Mouse (Mus musculus) frontal cortex, postnatal 36 days (tissue): ENCODE results near the gene Copg2.

Experiments used
- DNase-seq, 2 experiments: peaks; one replicate each; pipeline ENCODE4 v3.0.0; 2022; ENCODE audit warnings: low spot score in 2 of 2

Copg2 gene

DNA sequence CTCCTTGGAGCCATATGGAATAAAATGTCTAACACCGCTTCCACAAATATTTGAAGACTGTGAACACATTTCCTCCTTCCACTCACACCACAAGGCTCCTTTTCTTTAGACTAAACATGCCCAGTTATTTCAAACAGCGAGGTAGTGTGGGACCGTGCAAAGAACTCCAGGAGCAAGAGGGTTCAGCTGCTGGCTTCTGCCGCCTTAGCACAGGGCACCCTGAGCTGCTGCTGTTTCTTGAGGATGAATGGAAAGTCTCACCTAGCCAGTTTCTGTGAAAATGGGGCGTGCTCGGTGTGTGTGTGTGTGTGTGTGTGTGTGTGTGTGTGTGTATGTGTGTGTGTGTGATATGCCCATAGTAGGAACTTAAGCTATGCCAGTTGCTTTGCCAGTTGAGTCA is 162.1 kb downstream of the Copg2 start:
- no peak for DNase-seq

DNA sequence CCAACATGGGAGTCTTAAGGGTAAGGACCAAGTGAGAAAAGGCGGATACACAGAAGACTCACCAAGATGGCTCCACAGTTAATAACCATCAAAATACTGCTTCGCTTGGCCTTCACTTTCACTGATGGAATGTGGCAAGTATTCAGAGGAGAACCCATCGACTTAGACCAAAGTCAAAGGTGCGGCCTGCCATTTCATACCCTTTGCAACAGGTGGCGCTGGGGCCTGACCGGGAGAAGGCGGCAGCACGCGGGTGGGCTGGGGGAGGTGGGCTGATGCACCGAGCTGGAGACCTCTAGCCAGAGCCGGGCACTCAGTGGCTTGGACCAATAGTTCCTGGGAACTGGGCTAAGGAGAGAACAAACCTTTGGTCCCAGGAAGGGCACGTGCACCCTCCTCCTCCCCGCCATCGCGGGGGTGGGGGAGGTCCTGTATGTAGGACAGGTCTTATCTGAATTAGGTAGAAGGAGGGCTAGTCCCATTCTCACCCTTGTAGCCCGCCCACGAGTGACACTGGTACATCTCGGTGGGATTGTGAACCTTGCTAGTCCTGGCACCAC is 163.9 kb downstream of the Copg2 start:
- no peak for DNase-seq

DNA sequence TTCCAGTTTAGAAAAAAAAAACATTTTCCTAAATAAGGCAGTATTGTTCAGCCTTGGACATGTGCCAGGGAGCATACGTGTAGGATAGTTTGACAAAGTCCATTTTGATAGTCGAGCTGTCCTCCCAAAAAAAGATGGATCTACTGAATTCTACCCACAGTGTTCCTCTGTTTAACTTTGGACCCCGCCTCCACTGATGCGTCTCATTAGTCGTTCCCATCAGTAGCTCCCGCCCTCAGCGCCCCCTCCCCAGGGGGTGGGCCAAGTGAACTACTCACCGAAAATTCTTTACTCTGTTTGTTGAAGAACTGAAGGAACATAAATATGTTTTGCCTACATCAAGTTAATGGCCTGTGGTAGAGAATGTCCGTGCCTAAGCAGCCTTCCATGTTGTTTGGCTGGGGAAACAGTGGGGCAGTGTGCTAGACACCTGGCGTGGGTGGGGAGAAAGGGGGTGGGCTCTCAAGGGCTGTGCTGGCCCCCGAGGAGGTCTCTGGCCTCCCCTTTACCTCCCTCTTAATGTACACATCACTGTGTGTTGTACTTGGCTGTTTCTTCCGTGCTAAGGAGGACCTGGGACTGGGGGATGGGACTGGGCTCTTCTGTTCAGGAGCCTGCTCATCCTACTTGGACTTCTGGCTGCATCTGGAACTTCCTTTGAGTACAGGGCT is 166.2 kb downstream of the Copg2 start:
- DNase-seq, result no peak

DNA sequence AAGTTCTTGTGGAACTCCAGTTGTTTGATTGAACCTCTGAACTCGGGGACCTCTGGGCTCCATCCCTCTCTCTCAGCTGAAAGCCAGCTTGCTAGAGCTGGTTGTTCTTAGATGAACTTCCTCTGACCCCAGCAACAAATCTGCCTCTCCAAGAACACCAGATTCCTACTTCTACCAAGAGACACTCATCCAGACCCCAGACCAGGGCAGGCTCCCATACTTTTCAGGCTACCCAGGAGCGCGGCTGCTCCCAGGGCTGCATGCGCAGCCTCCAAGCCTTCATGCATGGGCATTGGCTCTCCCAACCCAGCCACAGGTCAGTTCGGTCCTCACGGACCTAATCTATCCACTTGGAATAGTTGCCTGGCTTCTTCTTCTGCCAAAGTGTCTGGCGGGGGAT is 173.3 kb downstream of the Copg2 start, which contains the start of gene Mest:
Mest (plus strand) TSS at position 217 of the 400 bp plus-strand sequence.
- DNase-seq, result no peak

DNA sequence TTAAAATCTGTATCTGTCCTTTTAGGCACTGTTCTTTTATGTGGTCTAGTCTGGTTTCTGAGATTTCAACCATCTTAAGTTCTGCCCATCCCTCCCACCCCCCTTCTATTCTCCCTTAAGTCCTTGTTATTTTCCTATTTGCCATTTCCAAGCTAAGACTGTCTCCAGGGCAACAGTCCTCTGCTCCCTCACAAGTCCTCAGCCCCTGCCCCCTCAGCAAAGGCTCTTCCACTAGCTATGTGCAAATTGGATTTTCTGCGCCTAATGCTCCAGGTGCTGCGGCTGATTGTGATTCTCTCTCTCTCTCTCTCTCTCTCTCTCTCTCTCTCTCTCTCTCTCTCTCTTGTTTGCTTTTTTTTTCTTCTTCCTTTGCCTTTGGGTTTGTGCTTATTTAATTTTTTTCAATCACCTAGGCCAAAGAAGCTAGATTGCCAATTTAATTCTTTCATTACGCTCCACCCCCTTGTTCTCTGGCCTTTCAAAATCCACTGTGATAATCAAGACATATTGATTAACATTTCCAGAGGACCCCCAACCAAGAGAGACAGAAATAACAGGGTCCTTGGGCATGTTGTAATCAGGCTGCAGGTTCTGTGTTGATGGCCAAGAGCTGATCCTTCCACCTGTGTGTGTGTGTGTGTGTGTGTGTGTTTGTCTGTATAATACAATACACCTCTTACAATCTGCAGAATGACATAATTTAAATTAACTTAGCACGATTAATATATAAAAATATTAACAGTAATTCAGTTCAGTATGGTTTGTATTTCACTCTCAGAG is 174.0 kb downstream of the Copg2 start:
- DNase-seq, result no peak

DNA sequence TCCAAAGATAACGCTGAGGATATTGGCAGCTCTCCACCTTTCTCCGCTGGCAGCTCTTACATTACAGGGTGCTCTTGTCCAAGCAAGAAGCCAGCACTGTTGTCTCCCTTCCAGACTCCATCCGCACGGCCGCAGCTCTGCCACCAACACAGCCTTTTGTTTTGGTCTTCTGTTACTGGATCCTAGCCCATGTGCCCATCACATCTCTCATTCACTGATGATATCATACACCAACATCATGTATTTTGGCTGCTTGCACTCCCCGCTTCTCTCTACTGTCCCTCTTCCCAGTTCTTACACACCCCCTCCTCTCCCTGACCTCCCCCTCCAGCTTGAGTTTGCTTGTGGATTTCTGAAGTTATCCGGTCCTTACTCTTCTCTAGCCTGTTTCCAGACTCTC is 179.8 kb downstream of the Copg2 start:
- no peak for DNase-seq

DNA sequence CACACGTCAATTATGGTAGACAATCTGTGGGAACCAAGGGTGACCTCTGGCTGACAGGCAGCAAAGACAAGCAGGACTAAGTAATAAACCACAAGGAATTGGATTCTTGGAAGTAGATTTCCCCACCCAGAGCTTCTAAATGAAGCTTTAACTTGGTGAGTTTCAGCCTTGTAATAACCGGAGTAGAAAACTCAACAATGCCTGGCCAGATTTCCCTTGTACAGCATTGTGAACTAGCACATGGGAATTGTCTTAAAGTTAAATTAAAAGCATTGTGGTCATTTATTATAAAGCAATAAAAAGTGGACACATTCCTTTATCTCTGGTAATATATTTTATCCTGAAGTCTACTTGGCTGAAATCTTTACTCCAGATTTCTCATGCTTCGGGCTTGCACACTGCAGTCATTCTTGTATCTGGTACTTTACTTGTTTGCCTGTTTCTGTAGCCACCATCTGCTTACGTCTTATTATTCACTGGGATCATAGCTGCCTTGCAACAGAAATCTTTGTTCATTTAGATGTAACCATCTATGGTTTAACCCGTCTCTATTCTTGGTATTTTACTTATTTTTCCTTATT is 181.6 kb downstream of the Copg2 start:
- no peak for DNase-seq

DNA sequence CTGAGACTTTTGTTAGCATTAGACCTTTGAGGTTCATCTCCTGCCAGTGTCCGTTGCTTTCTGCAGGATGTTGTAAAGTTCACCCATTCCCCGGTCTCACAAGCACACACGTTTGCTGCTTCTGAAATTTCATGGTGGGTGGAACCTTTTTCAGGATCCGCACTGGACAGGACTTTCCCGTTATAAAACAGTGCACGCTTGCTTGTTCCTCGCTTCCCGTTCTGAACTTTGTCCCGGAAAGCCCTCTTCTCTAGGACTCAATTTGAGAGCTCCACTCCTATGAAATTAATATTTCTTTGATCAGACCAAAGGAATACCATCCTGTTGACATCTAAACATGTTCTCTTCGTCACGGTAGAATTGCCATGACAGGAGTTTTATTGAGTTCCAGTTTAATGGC is 182.7 kb downstream of the Copg2 start:
- no peak for DNase-seq

DNA sequence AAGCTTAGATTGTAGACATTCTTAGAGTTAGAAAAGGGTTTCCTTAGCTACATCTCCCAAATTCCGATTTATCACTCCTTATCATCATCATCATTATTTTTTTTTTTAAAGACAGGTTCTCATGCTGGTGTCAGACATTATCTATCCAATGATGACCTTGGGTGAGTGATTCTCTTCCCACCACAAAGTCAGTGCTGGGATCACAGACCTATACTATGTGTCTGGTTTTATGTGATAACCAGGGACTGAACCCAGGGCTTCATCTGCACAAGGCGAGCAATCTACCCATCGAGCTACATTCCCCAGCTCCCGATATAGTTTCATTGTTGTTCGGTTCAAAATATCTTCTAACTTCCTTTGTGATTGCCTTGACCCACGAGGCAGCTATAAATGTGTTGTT is 183.1 kb downstream of the Copg2 start:
- DNase-seq, result no peak

DNA sequence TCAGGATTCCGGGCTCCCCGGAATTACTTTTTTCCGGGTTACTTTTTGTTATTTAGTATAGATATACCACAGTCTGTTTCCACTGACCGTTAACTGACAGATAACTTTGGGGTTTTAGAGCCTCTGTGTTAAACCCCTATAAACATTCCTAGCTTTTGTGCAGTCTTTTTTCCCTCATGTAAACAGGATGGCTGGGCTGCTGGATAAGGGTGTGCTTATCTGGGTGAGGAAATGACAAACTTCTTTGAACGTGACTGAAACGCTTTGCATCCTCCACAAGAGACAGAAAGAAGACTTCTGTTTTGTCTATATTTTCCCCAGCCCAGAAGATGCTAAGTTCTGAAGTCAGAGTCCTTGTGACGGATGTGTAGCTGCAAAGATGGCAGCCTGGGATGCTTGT is 184.1 kb downstream of the Copg2 start:
- DNase-seq, result no peak

DNA sequence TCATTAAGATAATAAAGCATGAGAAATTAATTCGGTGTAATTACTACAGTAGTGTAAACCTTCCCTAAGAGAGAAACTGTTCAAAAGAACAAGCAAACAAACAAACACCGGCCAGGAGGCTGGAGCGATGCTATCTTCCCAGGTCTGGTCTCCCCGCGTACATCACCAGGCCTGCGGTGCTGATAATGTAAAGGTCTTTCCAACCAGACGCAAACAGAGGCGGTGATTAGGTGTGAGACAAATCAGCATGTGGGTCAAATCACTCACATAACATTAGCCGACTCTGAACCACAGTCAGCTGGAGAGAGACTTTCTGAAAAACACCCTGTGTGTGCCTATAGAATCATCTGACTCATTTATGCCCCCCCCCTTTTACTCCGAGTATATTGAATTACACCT is 185.2 kb downstream of the Copg2 start:
- no peak for DNase-seq

DNA sequence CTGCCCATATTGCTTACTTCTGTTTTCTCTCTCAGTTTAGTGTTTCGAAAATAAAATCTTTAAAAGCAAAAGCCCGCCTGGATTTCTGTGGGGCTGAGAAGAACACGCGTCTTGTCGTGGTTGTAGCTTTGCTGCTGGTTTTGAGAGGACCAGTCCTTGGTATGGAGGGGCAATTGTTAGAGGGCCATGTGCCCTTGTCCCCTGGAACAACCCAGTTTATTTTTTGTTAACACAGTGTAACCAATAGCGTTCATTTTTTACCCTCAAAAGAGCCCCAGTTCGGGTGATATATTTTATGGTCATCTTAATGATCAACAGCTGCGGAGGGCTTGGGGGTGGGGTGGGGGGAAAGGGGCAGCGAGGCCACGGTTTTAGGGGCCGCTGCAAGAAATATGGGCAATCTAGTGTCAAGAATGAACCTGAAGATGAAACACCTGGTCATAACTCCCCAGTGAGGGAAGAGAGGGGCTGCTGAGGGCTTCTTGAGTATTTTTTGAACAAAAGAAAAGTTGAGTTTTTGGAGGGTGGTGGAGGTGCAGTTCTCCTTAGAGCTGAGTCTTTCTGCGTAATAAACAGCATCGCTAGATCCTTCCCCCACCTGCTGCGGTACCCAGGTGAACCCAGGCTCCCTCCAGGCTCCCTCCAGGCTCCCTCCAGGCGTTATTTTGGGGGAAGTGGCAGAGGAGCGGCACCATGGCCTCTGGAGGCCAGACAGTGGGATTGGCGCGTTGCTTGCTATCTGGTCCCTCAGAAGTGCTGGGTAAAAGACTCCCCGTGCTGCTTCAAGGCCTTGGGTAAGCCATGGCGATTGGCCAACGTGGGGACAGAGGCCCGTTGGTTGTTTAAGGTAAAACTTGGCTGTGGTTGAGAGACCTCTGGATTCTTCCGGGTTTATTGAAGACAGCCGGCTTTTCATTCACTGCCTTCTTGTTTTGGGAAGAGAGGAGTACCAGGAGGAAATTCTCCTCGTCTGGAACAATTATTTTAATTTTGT is 185.9 kb downstream of the Copg2 start:
- no peak for DNase-seq

DNA sequence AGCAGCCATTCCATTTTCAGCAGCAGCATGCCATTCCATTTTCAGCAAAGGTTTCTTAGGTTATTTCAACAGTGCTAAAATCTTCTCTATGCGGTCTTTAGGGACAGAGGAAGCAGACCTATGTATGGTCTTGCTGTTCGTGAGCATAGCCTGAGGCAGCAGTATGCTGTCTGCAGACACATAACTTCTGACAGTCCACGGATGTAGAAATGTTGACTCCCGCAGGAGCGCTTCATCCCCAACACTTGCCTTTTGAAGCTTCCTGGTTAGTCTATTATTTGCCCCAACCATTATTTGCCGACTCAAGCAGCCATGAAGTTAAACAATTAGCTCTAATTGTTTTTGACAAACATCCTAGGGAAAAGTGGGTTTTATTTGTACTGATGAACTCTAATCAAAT is 187.5 kb downstream of the Copg2 start:
- DNase-seq, result no peak

DNA sequence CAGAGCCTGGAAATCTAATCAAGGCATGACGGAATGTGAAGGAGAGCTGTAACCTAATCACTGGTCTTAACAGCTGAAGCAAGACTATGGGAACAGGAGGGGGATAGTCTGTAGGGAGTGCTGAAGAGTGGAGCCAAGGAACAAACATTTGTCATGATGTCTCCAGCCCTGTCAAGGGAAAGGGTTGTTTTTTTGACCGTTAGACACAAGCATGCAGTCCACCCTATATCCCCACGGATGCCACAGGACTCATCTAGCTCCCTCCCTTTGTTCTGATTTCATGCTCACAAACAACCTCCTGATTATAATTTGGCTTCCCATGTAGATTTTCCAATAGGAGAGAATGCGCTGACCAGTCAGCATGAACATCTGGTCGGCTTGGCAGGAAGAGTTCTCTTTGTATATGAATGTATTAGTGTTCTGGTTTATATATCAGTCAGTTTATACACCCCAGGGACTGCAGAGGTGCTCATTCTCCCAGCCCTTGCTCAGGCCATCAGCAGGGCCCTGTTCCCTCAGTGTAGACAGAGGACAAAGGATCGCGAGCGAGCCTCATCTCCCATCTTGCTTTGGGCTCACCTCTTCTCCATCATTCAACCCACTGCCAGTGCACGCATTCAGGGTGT is 192.5 kb downstream of the Copg2 start:
- no peak for DNase-seq

DNA sequence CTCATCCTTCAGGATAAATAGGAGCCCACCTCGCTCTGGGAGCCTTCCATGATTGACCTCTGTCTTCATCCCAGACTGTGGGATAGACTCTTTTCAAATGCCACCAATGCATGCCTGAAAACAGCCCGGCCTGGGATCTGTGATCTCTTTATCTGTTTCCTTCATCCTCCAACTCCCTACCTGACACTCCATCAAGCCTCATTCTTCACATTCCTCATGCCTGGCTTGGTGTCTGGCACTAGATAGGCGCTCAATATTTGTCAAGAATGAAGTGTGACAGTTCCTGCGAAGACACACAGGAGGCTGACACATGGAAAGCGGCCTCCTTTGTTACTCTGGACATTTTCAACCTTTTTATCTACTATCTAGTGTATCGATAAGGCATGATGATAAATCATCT is 193.1 kb downstream of the Copg2 start:
- no peak for DNase-seq

DNA sequence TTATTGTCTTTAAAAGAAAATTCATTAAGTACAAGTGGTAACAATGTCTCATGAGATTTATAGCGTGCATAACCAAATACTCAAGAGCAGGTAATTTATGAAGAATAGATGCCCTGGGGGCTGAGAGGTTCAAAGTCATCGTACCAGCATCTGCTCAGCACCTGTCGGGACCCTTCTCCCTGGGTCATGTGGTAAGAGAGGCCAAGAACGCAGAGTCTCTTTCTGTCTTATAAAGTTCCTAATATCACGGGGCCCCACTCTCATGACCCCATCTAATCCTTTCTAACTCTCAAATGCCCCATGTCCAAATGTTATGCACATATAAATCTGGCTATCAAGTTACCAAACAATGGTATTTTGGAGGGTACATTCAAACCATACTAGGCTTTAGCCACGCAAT is 193.7 kb downstream of the Copg2 start:
- no peak for DNase-seq

DNA sequence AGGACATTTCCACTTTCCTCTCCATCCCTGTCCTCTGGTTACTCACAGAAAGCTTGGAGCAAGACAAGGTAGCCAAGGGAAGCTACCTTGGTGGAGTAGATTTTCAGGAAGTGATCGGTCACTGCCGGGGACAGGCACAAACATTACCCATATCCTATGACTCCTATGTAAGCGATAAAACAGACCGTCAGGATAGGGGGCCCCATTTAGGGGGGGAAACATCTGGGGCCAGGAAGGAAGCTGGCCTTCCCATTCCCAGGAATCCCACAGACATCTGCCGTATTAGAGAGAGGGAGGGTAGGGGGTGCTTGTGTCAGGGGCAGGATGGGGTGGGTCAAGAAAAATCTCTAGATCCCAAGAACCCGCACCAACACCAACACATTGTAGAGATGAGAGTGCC is 196.4 kb downstream of the Copg2 start:
- no peak for DNase-seq

DNA sequence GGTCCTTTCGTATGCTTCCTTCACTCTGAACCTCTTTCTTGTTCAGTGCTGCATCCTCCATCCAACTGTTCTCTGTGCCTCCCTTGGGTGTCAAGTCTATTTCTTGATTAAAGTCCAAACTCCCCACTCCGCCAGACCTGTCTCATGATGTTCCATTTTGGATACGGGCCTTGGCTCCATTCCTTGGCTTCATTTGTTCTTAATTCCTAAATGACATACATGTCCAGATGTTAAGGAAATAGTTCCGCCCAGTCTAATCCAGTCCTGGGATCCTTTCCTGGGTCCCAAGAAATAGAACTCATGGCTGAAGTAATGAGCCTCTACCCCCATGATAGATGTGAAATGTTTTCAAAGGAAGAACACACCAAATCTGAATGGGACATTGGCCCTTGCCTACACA is 198.6 kb downstream of the Copg2 start:
- DNase-seq, result no peak
